Mouse (Mus musculus) left cerebral cortex, postnatal 10 days (tissue): ENCODE results near the gene Tmem254c. TPM values are rescaled to one million over a fixed set of nuclear protein-coding genes. Genes with fewer than 3 reads are reported as not detected.
"Not testable (repeated sequence)": the region's sequence is repeated elsewhere in the genome, so short reads cannot be mapped to it uniquely, and the experiment has no call there.

Experiments
- DNase-seq, 2 experiments: peaks; one replicate each; pipeline ENCODE4 v3.0.0; 2021 to 2022; ENCODE audit warnings: low spot score in 2 of 2, mixed read lengths in 1 of 2; ENCODE audit errors: extremely low spot score in 1 of 2
- intact Hi-C: fragments of 180-260 bp; cut with DNase I; formaldehyde crosslinking; loops from one replicate; pipeline ENCODE4 v1.15.1; 2025
- total RNA-seq, 2 experiments: library from RNA; stranded (reverse); gene quantifications; 2 replicates each; pipeline ENCODE4 v1.2.3; 2021

The Tmem254c gene
- 10 to 100 TPM; 54.7 to 62.9 TPM for total RNA-seq

DNA sequence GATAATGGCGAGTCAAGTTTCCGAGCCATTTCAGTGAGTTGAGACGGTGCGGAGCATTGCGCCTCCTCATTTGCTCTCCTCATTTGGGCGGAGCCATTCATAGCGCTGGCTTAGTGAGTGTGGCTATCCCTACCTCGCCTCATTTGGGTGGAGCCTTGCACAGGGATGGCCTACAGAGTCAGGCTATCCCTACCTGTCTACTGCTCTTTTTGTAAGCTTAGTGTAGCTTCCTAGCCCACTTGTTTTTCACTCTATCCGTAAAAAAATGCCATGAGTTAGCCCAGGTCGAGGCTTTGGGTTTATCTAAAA, at the start of gene Tmem254c:
Gene Tmem254c, minus strand, starts transcription at position 31 of the 309 bp plus-strand sequence.
- intact Hi-C loops, DNase-seq: not testable (repeated sequence)

- DNase-seq, intact Hi-C loops: not testable (repeated sequence)
Observed at GRCm38 (mm10) chr14:26097622-26098021, 30.5 kb upstream of the Tmem254c start.

- intact Hi-C loops, DNase-seq: not testable (repeated sequence)
Observed at GRCm38 (mm10) chr14:26081997-26082396, 14.8 kb upstream of the Tmem254c start, which contains the start of gene Cphx3. TSS of gene Cphx3 (plus strand) at chr14:26082297.

- intact Hi-C loops, DNase-seq: not testable (repeated sequence)
Observed at GRCm38 (mm10) chr14:26081216-26081615, 14.1 kb upstream of the Tmem254c start, which contains the start of gene Cphx2. TSS of gene Cphx2 (plus strand) at chr14:26081516.

DNA sequence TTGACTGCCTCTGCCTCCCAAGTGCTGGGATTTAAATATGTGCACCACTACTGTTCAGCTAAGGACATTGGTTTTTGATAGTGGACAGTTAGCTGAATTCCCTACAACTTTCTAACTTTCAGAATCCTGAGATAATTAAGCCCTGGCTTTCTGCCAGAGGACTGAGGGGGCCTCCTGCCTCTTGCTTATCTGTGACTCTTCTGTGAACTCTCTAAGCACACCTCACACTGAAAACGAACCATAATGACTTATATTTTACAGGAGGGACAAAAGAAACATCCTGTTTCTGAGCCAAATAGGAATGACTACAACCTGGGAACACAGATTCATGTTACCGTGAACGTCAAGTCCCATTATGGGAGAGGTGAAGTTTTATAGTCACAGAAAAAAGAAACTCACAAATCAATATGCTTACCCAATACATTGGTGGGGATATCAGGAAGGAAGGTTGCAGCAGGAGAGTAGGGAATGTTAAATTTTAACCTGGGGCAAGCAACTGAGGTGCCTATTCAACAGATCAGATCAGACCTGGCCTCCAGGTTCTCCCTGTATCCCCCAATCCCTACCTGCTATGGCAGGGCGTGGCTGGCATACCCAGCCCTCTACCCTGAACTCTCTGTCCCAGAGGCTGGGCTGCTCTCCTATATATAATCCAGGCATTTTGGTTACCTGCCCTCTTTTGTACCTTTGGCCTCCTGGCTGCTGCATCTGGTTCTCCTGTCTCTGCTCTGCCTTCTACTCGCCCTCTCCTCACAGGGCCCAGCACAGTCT, 9.7 kb upstream of the Tmem254c start:
- DNase-seq, intact Hi-C loops: not testable (repeated sequence)

GRCm38 (mm10) chr14:26066574-26067324, 406 bp downstream of the Tmem254c start:
- intact Hi-C loops: not testable (repeated sequence)

GRCm38 (mm10) chr14:26059362-26059761, 7.8 kb downstream of the Tmem254c start:
- intact Hi-C loops: not testable (repeated sequence)

More at GRCm38 (mm10) chr14:26066574-26067324, 406 bp downstream of the Tmem254c start:
- not testable (repeated sequence) for DNase-seq

DNA sequence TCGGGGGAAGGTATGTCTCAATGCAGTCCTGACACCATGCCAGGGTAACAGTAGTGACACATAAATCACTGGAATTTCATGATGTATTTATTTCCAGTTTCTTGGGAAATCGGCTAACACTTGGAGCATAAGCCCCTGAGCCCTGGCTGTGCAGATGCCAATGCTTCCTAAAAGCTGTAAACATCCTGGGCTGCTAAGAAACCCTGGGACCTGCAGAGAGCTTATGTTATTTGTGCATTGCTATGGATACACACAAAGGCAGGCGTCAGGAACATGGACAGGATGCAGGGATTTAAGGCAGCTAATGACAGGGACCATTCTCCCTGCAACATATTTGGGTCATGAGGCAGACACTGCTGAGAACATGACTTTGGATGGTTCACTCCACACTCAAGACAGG, 9.0 kb downstream of the Tmem254c start:
- DNase-seq, intact Hi-C loops: not testable (repeated sequence)

More at GRCm38 (mm10) chr14:26059362-26059761, 7.8 kb downstream of the Tmem254c start:
- not testable (repeated sequence) for DNase-seq

- intact Hi-C loops, DNase-seq: not testable (repeated sequence)
Observed at GRCm38 (mm10) chr14:26048767-26049166, 18.4 kb downstream of the Tmem254c start.

- intact Hi-C loops, DNase-seq: not testable (repeated sequence)
Observed at GRCm38 (mm10) chr14:26047026-26047425, 20.1 kb downstream of the Tmem254c start.

- DNase-seq, intact Hi-C loops: not testable (repeated sequence)
Observed at GRCm38 (mm10) chr14:26045007-26045406, 22.1 kb downstream of the Tmem254c start.

DNA sequence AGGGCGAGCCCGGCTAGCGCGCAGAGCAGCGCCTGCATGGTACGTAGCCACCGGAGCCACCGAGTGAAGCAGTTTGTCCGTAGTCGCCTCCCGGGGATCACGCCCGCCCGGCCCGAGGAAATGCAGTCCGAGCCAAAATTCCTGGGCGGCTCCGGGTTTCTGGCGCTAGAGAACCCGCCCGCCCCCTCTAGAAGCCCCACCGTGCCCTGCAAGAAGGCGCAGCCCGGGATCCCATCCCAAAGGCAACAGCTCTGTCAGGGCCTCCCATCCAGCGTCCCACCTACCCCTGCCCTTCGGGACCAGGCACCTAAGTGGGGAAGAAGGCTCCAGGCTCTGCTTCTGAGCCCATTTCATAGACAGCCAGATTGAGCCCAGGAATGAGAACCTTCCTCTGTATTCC, 24.5 kb downstream of the Tmem254c start, which contains the start of gene Gm9780:
Gene Gm9780, minus strand, starts transcription at position 101 of the 400 bp plus-strand sequence.
- DNase-seq, intact Hi-C loops: not testable (repeated sequence)

DNA sequence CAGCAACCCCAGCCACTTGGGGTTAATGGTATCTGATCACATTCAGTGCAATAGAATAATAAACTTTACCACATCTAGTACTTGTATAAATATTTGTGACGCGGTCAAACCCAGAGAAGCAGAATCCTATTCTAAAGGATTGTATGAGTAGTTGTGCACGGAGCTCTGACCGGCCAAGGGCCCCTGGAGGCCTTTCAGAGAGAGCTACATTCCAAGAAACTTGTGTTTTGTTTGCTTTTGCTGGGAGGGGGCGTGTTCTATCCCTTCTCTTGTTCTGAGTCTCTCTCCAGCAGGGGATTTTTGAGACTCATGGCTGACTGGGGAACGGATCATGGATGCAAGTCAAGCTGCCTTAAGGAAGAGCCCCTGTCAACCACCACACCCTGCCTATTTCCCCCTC, 31.7 kb downstream of the Tmem254c start:
- intact Hi-C loops, DNase-seq: not testable (repeated sequence)

DNA sequence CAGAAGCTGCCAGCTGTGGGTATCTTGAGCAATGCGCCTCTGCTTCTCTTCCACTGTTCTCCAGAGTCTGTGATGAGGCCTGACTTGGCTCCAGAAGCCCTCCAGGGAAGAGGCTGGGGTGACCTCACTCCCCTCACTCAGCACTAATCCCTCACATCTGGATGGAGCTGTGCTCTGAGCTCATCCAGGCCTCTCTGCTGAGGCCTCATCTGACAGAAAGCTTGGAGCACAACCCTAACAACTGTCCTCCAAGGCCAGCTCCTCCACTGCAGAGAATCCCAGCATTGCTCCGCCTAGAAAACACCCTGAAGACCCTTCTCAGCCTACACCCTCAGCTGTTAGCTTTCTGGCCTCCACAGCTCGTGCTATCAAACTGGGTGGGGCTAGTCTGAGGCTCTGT, 32.8 kb downstream of the Tmem254c start:
- DNase-seq, intact Hi-C loops: not testable (repeated sequence)

GRCm38 (mm10) chr14:26025653-26026052, 41.5 kb downstream of the Tmem254c start:
- DNase-seq, intact Hi-C loops: not testable (repeated sequence)

- DNase-seq, intact Hi-C loops: not testable (repeated sequence)
Observed at GRCm38 (mm10) chr14:26022831-26023230, 44.3 kb downstream of the Tmem254c start.

DNA sequence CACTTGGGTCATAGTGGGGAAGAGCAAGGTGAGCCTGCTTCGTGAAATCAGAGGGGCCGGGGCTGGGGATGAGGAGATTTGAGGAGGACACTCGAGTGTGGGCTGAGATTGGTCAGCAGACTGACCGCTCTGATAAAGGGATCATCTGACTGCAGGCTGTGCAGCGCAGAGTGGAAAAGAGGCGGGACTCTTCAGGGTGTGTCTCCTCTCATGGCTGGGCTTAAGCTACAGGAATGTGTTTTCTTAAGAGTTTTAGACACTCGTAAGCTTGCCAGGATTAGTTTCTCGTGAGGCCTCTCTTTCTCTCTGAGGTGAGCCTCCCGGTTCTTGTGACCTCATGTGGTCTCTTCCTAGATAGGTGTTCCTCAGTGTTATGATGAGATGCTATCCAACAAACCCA, 45.6 kb downstream of the Tmem254c start:
- intact Hi-C loops, DNase-seq: not testable (repeated sequence)

DNA sequence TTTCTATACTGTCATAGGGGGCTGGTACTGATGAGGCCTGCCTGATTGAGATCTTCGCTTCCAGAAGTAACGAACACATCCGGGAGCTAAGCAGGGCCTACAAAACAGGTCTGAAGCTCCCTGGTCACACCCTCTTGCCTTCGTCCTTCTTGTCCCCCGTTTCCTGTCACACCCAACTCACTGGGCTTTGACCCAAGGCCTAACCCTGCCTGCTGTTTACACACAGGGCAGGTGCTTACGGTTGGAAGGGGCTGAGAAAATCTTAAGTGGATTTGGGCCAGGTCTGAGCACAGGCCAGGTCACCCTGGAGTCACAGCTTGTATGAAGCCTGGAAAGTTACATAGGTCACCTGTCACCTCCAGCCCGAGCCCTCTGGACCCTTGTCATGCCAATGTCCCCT, 50.7 kb downstream of the Tmem254c start:
- intact Hi-C loops, DNase-seq: not testable (repeated sequence)
